ENCODE assay signal across 14 mouse cellular contexts in genomic region chr9:71062976-71063375, GRCm38 (mm10).
DNase-seq lines count a peak whose midpoint lies in the region.
"Had no signal": no experiment of that assay in that cellular context is flagged by ENCODE, and none has a peak within 500 bp of the region (broad histone marks: within the 10 kb centered on the region; RNA-seq: fewer than 3 reads in every experiment).

No protein-coding gene starts in this region.

- WGBS in heart, embryonic 10.5 days = 75% methylated on average over 4 of the region's 4 CpGs
- WGBS in embryonic facial prominence, embryonic 10.5 days = 83% methylated on average over 4 of the region's 4 CpGs

- no peaks in the 10 kb centered on the region for H3K27me3 ChIP-seq in heart, embryonic 10.5 days (ENCODE audit: insufficient read depth, poor library complexity, severe bottlenecking)
- H3K27me3 ChIP-seq in embryonic facial prominence, embryonic 10.5 days (replicated peaks; ENCODE audit: low read depth, poor library complexity, severe bottlenecking) = no peaks in the 10 kb centered on the region
- H3K27me3 ChIP-seq: CH12.LX, Patski had no signal

- H3K36me3 ChIP-seq in heart, embryonic 10.5 days = no peaks in the 10 kb centered on the region
- no peaks in the 10 kb centered on the region for H3K36me3 ChIP-seq in embryonic facial prominence, embryonic 10.5 days (replicated peaks)
- H3K36me3 ChIP-seq: G1E had no signal

- H3K27ac ChIP-seq in heart, embryonic 10.5 days = no peak overlapping the region
- no peak overlapping the region for H3K27ac ChIP-seq in embryonic facial prominence, embryonic 10.5 days (replicated peaks)

- peak; percentile 54 for DNase-seq in heart, adult 11 months
- no peak for DNase-seq in heart, embryonic 10.5 days (ENCODE audit: low spot score)
- DNase-seq in spleen, postnatal 4 days (ENCODE audit: low spot score in 2 of 2) = peak; percentile 7 to 51
- no peak for DNase-seq in spleen, postnatal 14 days (ENCODE audit: low spot score in 2 of 2)
- peak; percentile 1 for DNase-seq in urinary bladder, postnatal 25 days (ENCODE audit: low spot score)
- no peak for DNase-seq in urinary bladder, adult 18-20 months (ENCODE audit: low spot score in 2 of 2)
- peak; percentile 5 for DNase-seq in embryonic facial prominence, embryonic 10.5 days (ENCODE audit: low spot score)
- no peak for DNase-seq in lung, postnatal 10 days
- DNase-seq: B cell, adult 2 months; cerebellum, adult 11 months; cerebellum, adult 11-12 months had no signal

- no peak overlapping the region for H3K4me3 ChIP-seq in heart, embryonic 10.5 days
- no peak overlapping the region for H3K4me3 ChIP-seq in embryonic facial prominence, embryonic 10.5 days

- H3K9me3 ChIP-seq in heart, embryonic 10.5 days = no peaks in the 10 kb centered on the region
- no peaks in the 10 kb centered on the region for H3K9me3 ChIP-seq in embryonic facial prominence, embryonic 10.5 days
- H3K9me3 ChIP-seq: G1E had no signal

- peaks cover 6% of the 10 kb centered on the region; the same call in 1 of the 2 replicates for H3K4me1 ChIP-seq in heart, embryonic 10.5 days
- peaks cover 12% of the 10 kb centered on the region; the same call in 1 of the 2 replicates for H3K4me1 ChIP-seq in embryonic facial prominence, embryonic 10.5 days

Comparison
In these comparisons a context has a peak if more than half of its experiments do, and no peak if none do; other contexts are left out.
1. DNase-seq: peak in heart, adult 11 months (single experiment), spleen, postnatal 4 days (2 of 2), urinary bladder, postnatal 25 days (single experiment) and embryonic facial prominence, embryonic 10.5 days (single experiment); none in heart, embryonic 10.5 days (single experiment), spleen, postnatal 14 days (0 of 2), urinary bladder, adult 18-20 months (0 of 2) and lung, postnatal 10 days (single experiment).